ENCODE assay signal across 7 mouse cellular contexts in genomic region chr4:106678442-106679118, GRCm38 (mm10). TPM values are rescaled to one million over a fixed set of nuclear protein-coding genes. Genes with fewer than 3 reads are reported as not detected.
DNase-seq lines count a peak whose midpoint lies in the region; ATAC-seq lines count a peak whose summit lies in the region.

Ttc4 (minus strand) TSS chr4:106678944.

- peak within 1 kb of the TSS; percentile 75 for H3K4me3 ChIP-seq in embryonic facial prominence, embryonic 12.5 days
- peak within 1 kb of the TSS; percentile 70 for H3K4me3 ChIP-seq in limb, embryonic 11.5 days (ENCODE audit: low read depth, low read length)
- peak within 1 kb of the TSS; percentile 77 for H3K4me3 ChIP-seq in midbrain, embryonic 14.5 days (replicated peaks; ENCODE audit: low read depth, low read length)

- peak within 1 kb of the TSS; percentile 86 for H3K9ac ChIP-seq in embryonic facial prominence, embryonic 12.5 days
- H3K9ac ChIP-seq in limb, embryonic 11.5 days (ENCODE audit: low read length) = peak within 1 kb of the TSS; percentile 72
- peak within 1 kb of the TSS; percentile 67 for H3K9ac ChIP-seq in midbrain, embryonic 14.5 days (replicated peaks; ENCODE audit: low read length)

- H3K4me2 ChIP-seq in embryonic facial prominence, embryonic 12.5 days (replicated peaks) = peak within 1 kb of the TSS; percentile 88
- peak within 1 kb of the TSS; percentile 73 for H3K4me2 ChIP-seq in limb, embryonic 11.5 days (ENCODE audit: low read depth, severe bottlenecking)
- H3K4me2 ChIP-seq in midbrain, embryonic 14.5 days (ENCODE audit: low read length) = peak within 1 kb of the TSS; percentile 86

- DNase-seq in adrenal gland, postnatal 25 days = peak; percentile 92
- DNase-seq in heart, adult 11 months = peak; percentile 98
- peak; percentile 90 for DNase-seq in kidney, adult 18-20 months
- DNase-seq in limb, embryonic 11.5 days (ENCODE audit: low spot score) = peak; percentile 97
- DNase-seq in midbrain, embryonic 14.5 days = peak; percentile 95
- peak; percentile 76 to 85 for DNase-seq in spleen, adult 18-20 months

- no peaks in the 10 kb centered on the region for H3K9me3 ChIP-seq in embryonic facial prominence, embryonic 12.5 days
- no peaks in the 10 kb centered on the region for H3K9me3 ChIP-seq in limb, embryonic 11.5 days (ENCODE audit: control insufficient read depth, low read length)
- H3K9me3 ChIP-seq in midbrain, embryonic 14.5 days (ENCODE audit: control insufficient read depth, low read length) = no peaks in the 10 kb centered on the region

- H3K27me3 ChIP-seq in embryonic facial prominence, embryonic 12.5 days = no peaks in the 10 kb centered on the region
- H3K27me3 ChIP-seq in limb, embryonic 11.5 days (ENCODE audit: control insufficient read depth, insufficient read depth, low read length) = no peaks in the 10 kb centered on the region
- no peaks in the 10 kb centered on the region for H3K27me3 ChIP-seq in midbrain, embryonic 14.5 days (ENCODE audit: control insufficient read depth, insufficient read depth, low read length)

- ATAC-seq in embryonic facial prominence, embryonic 12.5 days (ENCODE audit: insufficient number of reproducible peaks, insufficient read depth, low FRiP score, low TSS enrichment) = peak; percentile 93
- ATAC-seq in limb, embryonic 11.5 days (ENCODE audit: insufficient number of reproducible peaks, low FRiP score, low TSS enrichment, low read depth) = peak; percentile 97
- peak; percentile 95 for ATAC-seq in midbrain, embryonic 14.5 days (ENCODE audit: low FRiP score, low TSS enrichment)

- H3K4me1 ChIP-seq in embryonic facial prominence, embryonic 12.5 days = peaks cover 7% of the 10 kb centered on the region
- H3K4me1 ChIP-seq in limb, embryonic 11.5 days (ENCODE audit: control insufficient read depth, insufficient read depth, low read length) = peaks cover 3% of the 10 kb centered on the region; the same call in 1 of the 2 replicates
- peaks cover 5% of the 10 kb centered on the region for H3K4me1 ChIP-seq in midbrain, embryonic 14.5 days (ENCODE audit: control insufficient read depth, insufficient read depth, low read length)

- H3K27ac ChIP-seq in embryonic facial prominence, embryonic 12.5 days = peak within 1 kb of the TSS; percentile 50; the same call in 1 of the 2 replicates
- H3K27ac ChIP-seq in limb, embryonic 11.5 days (replicated peaks; ENCODE audit: low read depth, low read length) = no peak within 1 kb of the TSS
- 0 out of 2 replicates have a peak within 1 kb of the TSS, but pooled peaks have one; percentile 10 for H3K27ac ChIP-seq in midbrain, embryonic 14.5 days (replicated peaks; ENCODE audit: low read depth, low read length)

- peaks cover 33% of the 10 kb centered on the region for H3K36me3 ChIP-seq in embryonic facial prominence, embryonic 12.5 days
- peaks cover 6% of the 10 kb centered on the region; the same call in 1 of the 2 replicates for H3K36me3 ChIP-seq in limb, embryonic 11.5 days (ENCODE audit: control insufficient read depth, insufficient read depth, low read length)
- H3K36me3 ChIP-seq in midbrain, embryonic 14.5 days (ENCODE audit: control insufficient read depth, insufficient read depth, low read length) = peaks cover 30% of the 10 kb centered on the region

- under 1% methylated on average over 43 of the region's 43 CpGs for WGBS in embryonic facial prominence, embryonic 12.5 days
- WGBS in limb, embryonic 11.5 days = under 1% methylated on average over 43 of the region's 43 CpGs
- WGBS in midbrain, embryonic 14.5 days = under 1% methylated on average over 43 of the region's 43 CpGs

RNA-seq across cellular contexts. Expression of gene Ttc4, which starts in this region (rescaled TPM):
- total RNA-seq in adrenal gland, postnatal 25 days (2021) = 32.6 and 35.1 TPM in 2 replicates
- 106 and 109 TPM in 2 replicates for polyA plus RNA-seq in embryonic facial prominence, embryonic 12.5 days (2016; fragmentation: Nextera tagmentation; extraction: Ambion mirVana)
- polyA plus RNA-seq in limb, embryonic 11.5 days (2014; fragmentation: Nextera tagmentation; extraction: Ambion mirVana) = 101 and 111 TPM in 2 replicates
- polyA plus RNA-seq in midbrain, embryonic 14.5 days (2014; fragmentation: Nextera tagmentation; extraction: Ambion mirVana) = 104 and 121 TPM in 2 replicates
